Mouse (Mus musculus): ENCODE measurements around the gene Lrfn1. TPM values are rescaled to one million over a fixed set of nuclear protein-coding genes. Genes with fewer than 3 reads are reported as not detected.
A peak's percentile ranks its signal among the peaks of the same experiment; 100 is the strongest.

Lrfn1 gene
- polyA plus RNA-seq (2012), result 0.03 and 0.10 TPM in 2 replicates

- no peak for TF ChIP-seq GATA1 (IDR thresholded peaks at IDR 0.05; ENCODE audit: low read length)
These were observed at the start of gene Lrfn1 for GRCm38 (mm10) chr7:28451531-28452360. TSS of gene Lrfn1 (plus strand) at chr7:28451980.

GRCm38 (mm10) chr7:28410841-28411475 lies 40.8 kb upstream of the Lrfn1 start:
- no peak for TF ChIP-seq GATA1 (IDR thresholded peaks at IDR 0.05; ENCODE audit: low read length)

GRCm38 (mm10) chr7:28412826-28413225 lies 39.0 kb upstream of the Lrfn1 start:
- no peak for TF ChIP-seq GATA1 (IDR thresholded peaks at IDR 0.05; ENCODE audit: low read length)

- no peak for TF ChIP-seq GATA1 (IDR thresholded peaks at IDR 0.05; ENCODE audit: low read length)
These were observed 34.4 kb upstream of the Lrfn1 start for GRCm38 (mm10) chr7:28417368-28417767.

GRCm38 (mm10) chr7:28418096-28418670 lies 33.6 kb upstream of the Lrfn1 start:
- no peak for TF ChIP-seq GATA1 (IDR thresholded peaks at IDR 0.05; ENCODE audit: low read length)

GRCm38 (mm10) chr7:28419416-28419815 lies 32.4 kb upstream of the Lrfn1 start:
- TF ChIP-seq GATA1 (IDR thresholded peaks at IDR 0.05; ENCODE audit: low read length), result no peak

GRCm38 (mm10) chr7:28423018-28423417 lies 28.8 kb upstream of the Lrfn1 start:
- TF ChIP-seq GATA1 (IDR thresholded peaks at IDR 0.05; ENCODE audit: low read length), result no peak

- TF ChIP-seq GATA1 (IDR thresholded peaks at IDR 0.05; ENCODE audit: low read length), result no peak
These were observed 24.0 kb upstream of the Lrfn1 start for GRCm38 (mm10) chr7:28427738-28428137.

GRCm38 (mm10) chr7:28430512-28430911 lies 21.3 kb upstream of the Lrfn1 start:
- no peak for TF ChIP-seq GATA1 (IDR thresholded peaks at IDR 0.05; ENCODE audit: low read length)

- peak; percentile 79 for TF ChIP-seq GATA1 (IDR thresholded peaks at IDR 0.05; ENCODE audit: low read length)
These were observed 19.5 kb upstream of the Lrfn1 start for GRCm38 (mm10) chr7:28432252-28432651.

- TF ChIP-seq GATA1 (IDR thresholded peaks at IDR 0.05; ENCODE audit: low read length), result no peak
These were observed 16.0 kb upstream of the Lrfn1 start for GRCm38 (mm10) chr7:28435660-28436259.

- TF ChIP-seq GATA1 (IDR thresholded peaks at IDR 0.05; ENCODE audit: low read length), result no peak
These were observed 15.4 kb upstream of the Lrfn1 start for GRCm38 (mm10) chr7:28436271-28436904.

- TF ChIP-seq GATA1 (IDR thresholded peaks at IDR 0.05; ENCODE audit: low read length), result no peak
These were observed 14.7 kb upstream of the Lrfn1 start, which contains the start of gene Gmfg for GRCm38 (mm10) chr7:28436932-28437570. TSS of gene Gmfg (plus strand) at chr7:28437447.

GRCm38 (mm10) chr7:28437964-28438363 lies 13.8 kb upstream of the Lrfn1 start:
- TF ChIP-seq GATA1 (IDR thresholded peaks at IDR 0.05; ENCODE audit: low read length), result no peak

- TF ChIP-seq GATA1 (IDR thresholded peaks at IDR 0.05; ENCODE audit: low read length), result no peak
These were observed 13.0 kb upstream of the Lrfn1 start for GRCm38 (mm10) chr7:28438771-28439170.

All from G1E-ER4 (cell line).